Mouse (Mus musculus) lung, embryonic 14.5 days (tissue): ENCODE measurements around the gene Eif2b1. TPM values are rescaled to one million over a fixed set of nuclear protein-coding genes. Genes with fewer than 3 reads are reported as not detected.
A peak's percentile ranks its signal among the peaks of the same experiment; 100 is the strongest.

Source experiments
- ATAC-seq: fragments of 200-750 bp; cut with Nextera tagmentation; 2 replicates; pipeline ENCODE4 v1.8.0; 2017; ENCODE audit warnings: mild to moderate bottlenecking, moderate TSS enrichment, moderate library complexity; ENCODE audit not compliant: insufficient read depth
- DNase-seq: peaks from one replicate; pipeline ENCODE4 v3.0.0-alpha.2; 2015
- H3K27ac ChIP-seq: fragments of 300-500 bp; sonication (generic); 2 replicates; pipeline ENCODE4 v1.5.1; 2014; ENCODE audit warnings: low read depth, mild to moderate bottlenecking, moderate library complexity
- H3K27me3 ChIP-seq: fragments of 300-500 bp; sonication (generic); 2 replicates; pipeline ENCODE4 v1.6.1; 2014; ENCODE audit warnings: low read length, control low read depth; ENCODE audit not compliant: insufficient read depth
- H3K36me3 ChIP-seq: fragments of 300-500 bp; sonication (generic); 2 replicates; pipeline ENCODE4 v1.6.1; 2014; ENCODE audit warnings: control low read depth; ENCODE audit not compliant: insufficient read depth
- H3K4me1 ChIP-seq: fragments of 300-500 bp; sonication (generic); 2 replicates; pipeline ENCODE4 v1.6.1; 2014; ENCODE audit warnings: antibody characterized with exemption, control low read depth; ENCODE audit not compliant: insufficient read depth
- H3K4me2 ChIP-seq: fragments of 300-500 bp; sonication (generic); 2 replicates; pipeline ENCODE4 v1.6.1; 2014; ENCODE audit warnings: mild to moderate bottlenecking
- H3K4me3 ChIP-seq: fragments of 300-500 bp; sonication (generic); 2 replicates; pipeline ENCODE4 v1.5.1; 2014; ENCODE audit warnings: low read depth, low read length
- H3K9ac ChIP-seq: fragments of 300-500 bp; sonication (generic); 2 replicates; pipeline ENCODE4 v1.6.1; 2014
- H3K9me3 ChIP-seq: fragments of 300-500 bp; sonication (generic); 2 replicates; pipeline ENCODE4 v1.6.1; 2016; ENCODE audit warnings: low read depth, low read length, control low read depth
- CTCF ChIP-seq: IDR thresholded peaks from 2 replicates; pipeline ENCODE4 v1.5.1; 2016; ENCODE audit warnings: antibody characterized with exemption, low read depth
- WGBS: fragments of 180-500 bp; shearing (Covaris S2); extraction: QIAGEN DNeasy Blood & Tissue Kit; methylation state at CpG from one replicate; pipeline ENCODE4 v1.1.7; 2014; 5-methylcytosine and 5-hydroxymethylcytosine counted together
- polyA plus RNA-seq: library from polyadenylated mRNA; unstranded; fragments of >200 nt; fragmentation: Nextera tagmentation; extraction: Ambion mirVana; gene quantifications from 2 replicates; pipeline ENCODE4 v1.2.1, GENCODE M21; 2014

Eif2b1 gene
- polyA plus RNA-seq, 1 experiment from 2014 or later, result 78.0 TPM

DNA sequence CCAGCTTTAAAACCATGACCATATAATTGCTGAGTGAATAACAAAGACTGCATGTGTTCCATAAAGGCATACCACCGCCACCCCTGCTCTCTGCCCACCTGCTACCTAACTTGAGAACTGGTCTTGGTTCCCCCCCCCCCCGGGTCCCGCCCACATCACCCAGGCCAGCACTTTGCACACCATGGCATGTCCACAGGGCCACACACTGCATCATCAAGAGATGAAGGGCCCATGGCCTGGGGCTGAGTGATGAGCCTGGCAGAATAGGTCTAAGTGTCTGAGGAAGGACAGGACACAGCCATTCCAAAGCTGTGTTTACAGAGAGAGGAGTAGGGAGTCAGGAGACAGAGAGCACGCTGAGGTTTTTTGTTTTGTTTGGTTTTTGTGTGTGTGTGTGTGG lies 50.6 kb downstream of the Eif2b1 start:
- DNase-seq, result no peak
- 62% methylated on average over 4 of the region's 4 CpGs for WGBS
- Histone ChIP-seq H3K4me2 (peak overlapping the region; percentile 90), H3K9me3 (no peaks in the 10 kb centered on the region), H3K27ac (no peak overlapping the region), H3K27me3 (no peaks in the 10 kb centered on the region), H3K4me3 (peak overlapping the region; percentile 76; the same call in 1 of the 2 replicates), H3K36me3 (no peaks in the 10 kb centered on the region), H3K4me1 (peaks cover 10% of the 10 kb centered on the region; the same call in 1 of the 2 replicates), H3K9ac (0 out of 2 replicates have a peak overlapping the region, but pooled peaks have one; percentile 11)
- TF ChIP-seq CTCF, result no peak
- ATAC-seq, result no peak

DNA sequence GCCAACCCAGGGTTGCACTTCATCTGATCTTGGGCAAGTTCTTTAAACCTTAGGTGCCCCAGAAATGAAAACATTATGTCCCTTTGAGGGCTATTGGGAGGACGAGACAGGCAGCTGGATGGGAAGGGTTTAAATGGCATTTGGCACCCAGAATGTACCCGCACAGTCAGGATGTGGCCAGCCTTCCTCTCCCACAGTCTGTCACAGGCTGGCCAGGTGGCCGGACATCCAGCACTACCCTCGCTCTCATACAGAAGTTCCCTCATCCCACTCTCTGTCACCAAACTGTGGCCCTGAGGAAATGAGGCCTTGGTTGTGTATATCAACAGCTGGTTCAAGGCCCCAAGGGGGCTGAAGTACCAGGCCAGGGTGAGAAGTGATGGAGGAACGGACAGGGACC lies 54.0 kb downstream of the Eif2b1 start:
- 78% methylated on average over 5 of the region's 5 CpGs for WGBS
- DNase-seq (no peak), ATAC-seq (no peak)

DNA sequence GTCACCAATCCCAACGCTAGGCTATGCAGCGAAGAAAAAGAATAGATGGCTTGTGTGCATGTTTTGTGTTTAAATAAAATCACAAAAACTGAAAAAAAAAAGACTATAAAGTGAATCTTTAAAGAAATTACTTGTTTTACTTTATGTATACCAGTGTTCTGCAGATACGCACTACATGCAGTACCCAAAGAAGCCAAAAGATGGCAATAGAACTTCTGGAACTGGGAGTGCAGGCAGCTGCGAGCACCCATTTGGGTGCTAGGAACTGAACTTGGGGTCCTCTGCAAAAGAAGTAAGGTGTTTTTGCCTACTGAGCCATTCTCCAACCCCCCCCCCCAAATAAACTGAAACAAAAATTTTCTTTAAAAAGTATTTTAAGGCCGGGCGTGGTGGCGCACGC lies 55.9 kb downstream of the Eif2b1 start:
- H3K9me3 ChIP-seq, result no peaks in the 10 kb centered on the region
- H3K4me1 ChIP-seq, result no peaks in the 10 kb centered on the region
- DNase-seq, result peak; percentile 45
- no peak overlapping the region for H3K4me3 ChIP-seq
- H3K36me3 ChIP-seq, result peaks cover 12% of the 10 kb centered on the region
- no peak for ATAC-seq
- no peak overlapping the region for H3K4me2 ChIP-seq
- no peak overlapping the region for H3K9ac ChIP-seq
- no peak overlapping the region for H3K27ac ChIP-seq
- no peaks in the 10 kb centered on the region for H3K27me3 ChIP-seq
- peak; percentile 47 for TF ChIP-seq CTCF
- 95% methylated on average over 8 of the region's 8 CpGs for WGBS

More for the DNA sequence above, 54.0 kb downstream of the Eif2b1 start:
- Histone ChIP-seq H3K9me3 (no peaks in the 10 kb centered on the region), H3K4me1 (peaks cover 4% of the 10 kb centered on the region; the same call in 1 of the 2 replicates), H3K4me2 (no peak overlapping the region), H3K27me3 (no peaks in the 10 kb centered on the region), H3K9ac (no peak overlapping the region), H3K27ac (no peak overlapping the region), H3K36me3 (peaks cover 2% of the 10 kb centered on the region; the same call in 1 of the 2 replicates), H3K4me3 (no peak overlapping the region)
- TF ChIP-seq CTCF, result no peak

DNA sequence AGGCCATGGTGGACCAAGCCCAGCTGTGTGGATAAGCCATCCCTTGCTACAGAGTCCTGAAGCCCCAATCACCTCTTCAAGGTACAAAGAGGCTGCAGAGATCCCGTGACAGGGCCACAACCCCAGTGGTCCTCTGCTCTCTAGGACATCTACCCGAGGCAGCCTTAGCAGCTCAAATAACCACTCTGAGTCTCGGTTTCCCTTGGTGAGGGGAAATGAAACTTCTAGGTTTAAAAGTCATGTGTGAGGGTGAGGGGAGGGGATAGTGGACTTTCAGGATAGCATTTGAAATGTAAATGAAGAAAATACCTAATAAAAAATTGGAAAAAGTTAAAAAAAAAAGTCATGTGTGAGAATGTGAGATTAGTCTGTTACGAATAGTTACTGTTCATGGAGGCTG lies 57.3 kb downstream of the Eif2b1 start:
- no peak overlapping the region for H3K4me2 ChIP-seq
- WGBS, result 85% methylated on average over 4 of the region's 4 CpGs
- H3K36me3 ChIP-seq, result peaks cover 18% of the 10 kb centered on the region
- no peaks in the 10 kb centered on the region for H3K9me3 ChIP-seq
- H3K27ac ChIP-seq, result no peak overlapping the region
- H3K27me3 ChIP-seq, result no peaks in the 10 kb centered on the region
- DNase-seq (no peak), ATAC-seq (no peak)
- H3K4me3 ChIP-seq, result no peak overlapping the region
- H3K4me1 ChIP-seq, result no peaks in the 10 kb centered on the region
- TF ChIP-seq CTCF, result no peak
- no peak overlapping the region for H3K9ac ChIP-seq

Other genes starting within 250 kb of the Eif2b1 start
- gene Cdk2ap1, start 216.0 kb downstream of the Eif2b1 start, polyA plus RNA-seq, result 193 and 259 TPM in 2 replicates
- 85.6 and 88.6 TPM in 2 replicates for gene Sbno1, start 153.1 kb downstream of the Eif2b1 start, polyA plus RNA-seq
- 87.7 and 97.5 TPM in 2 replicates for gene Kmt5a, start 139.2 kb downstream of the Eif2b1 start, polyA plus RNA-seq
- gene Rilpl2, start 100.8 kb downstream of the Eif2b1 start, polyA plus RNA-seq, result 28.7 and 29.2 TPM in 2 replicates
- 10.7 and 10.8 TPM in 2 replicates for gene Snrnp35, start 96.0 kb downstream of the Eif2b1 start, polyA plus RNA-seq
- gene Rilpl1, start 47.7 kb downstream of the Eif2b1 start, polyA plus RNA-seq, result 20.3 and 21.1 TPM in 2 replicates
- gene Tmed2, start 38.4 kb downstream of the Eif2b1 start, polyA plus RNA-seq, result 588 and 646 TPM in 2 replicates
- 12.7 and 14.1 TPM in 2 replicates for gene Ddx55, start 26.3 kb downstream of the Eif2b1 start, polyA plus RNA-seq
- gene Gtf2h3, start within 50 bp of the Eif2b1 start, polyA plus RNA-seq, result 71.0 and 74.4 TPM in 2 replicates
- gene Atp6v0a2, start 49.4 kb upstream of the Eif2b1 start, polyA plus RNA-seq, result 41.6 and 47.0 TPM in 2 replicates
- gene Dnah10, start 146.0 kb upstream of the Eif2b1 start, polyA plus RNA-seq, result 0.05 and 0.07 TPM in 2 replicates